Mouse (Mus musculus): Measurements from ENCODE around the gene Lamb1. TPM values are rescaled to one million over a fixed set of nuclear protein-coding genes. Genes with fewer than 3 reads are reported as not detected.

Gene Lamb1
- polyA plus RNA-seq, 1 experiment from 2014 or later = 115 TPM

DNA sequence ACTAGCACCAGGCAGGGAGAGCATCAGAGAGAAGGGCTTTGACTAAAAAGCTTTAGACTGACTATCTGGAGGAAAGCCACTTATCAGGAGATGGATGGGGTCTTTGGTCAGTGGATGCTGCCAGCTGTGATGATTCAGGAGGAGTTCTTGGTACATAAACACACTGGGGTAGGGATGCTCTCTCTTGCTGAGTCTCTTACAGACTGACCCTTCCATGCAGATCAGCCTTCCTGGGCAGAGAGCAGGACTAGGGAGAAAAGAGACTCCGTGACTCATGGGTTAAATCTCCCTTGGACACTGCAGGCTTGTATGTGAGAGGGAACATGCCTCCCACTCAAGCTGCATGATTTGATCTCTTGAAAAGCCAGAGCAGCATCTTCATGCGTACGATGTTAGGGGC, 18.9 kb upstream of the Lamb1 start:
- no peaks in the 10 kb centered on the region for H3K9me3 ChIP-seq (replicated peaks; ENCODE audit: low read length)
- H3K4me3 ChIP-seq (replicated peaks; ENCODE audit: low read depth, low read length) = no peak overlapping the region
- DNase-seq (ENCODE audit: low spot score) (no peak), ATAC-seq (replicated peaks; ENCODE audit: low FRiP score, low read depth) (no peak)
- H3K4me1 ChIP-seq (replicated peaks; ENCODE audit: insufficient read depth, low read length) = peaks cover 17% of the 10 kb centered on the region
- no peak for TF ChIP-seq CTCF (IDR thresholded peaks at IDR 0.05; ENCODE audit: low read depth)
- H3K27me3 ChIP-seq (ENCODE audit: insufficient read depth, low read length) = no peaks in the 10 kb centered on the region
- H3K36me3 ChIP-seq (ENCODE audit: insufficient read depth, low read length) = no peaks in the 10 kb centered on the region
- H3K27ac ChIP-seq = no peak overlapping the region
- 50% methylated on average over 3 of the region's 3 CpGs for WGBS
- H3K4me2 ChIP-seq (ENCODE audit: low read length) = no peak overlapping the region
- H3K9ac ChIP-seq (ENCODE audit: low read depth, low read length) = no peak overlapping the region

DNA sequence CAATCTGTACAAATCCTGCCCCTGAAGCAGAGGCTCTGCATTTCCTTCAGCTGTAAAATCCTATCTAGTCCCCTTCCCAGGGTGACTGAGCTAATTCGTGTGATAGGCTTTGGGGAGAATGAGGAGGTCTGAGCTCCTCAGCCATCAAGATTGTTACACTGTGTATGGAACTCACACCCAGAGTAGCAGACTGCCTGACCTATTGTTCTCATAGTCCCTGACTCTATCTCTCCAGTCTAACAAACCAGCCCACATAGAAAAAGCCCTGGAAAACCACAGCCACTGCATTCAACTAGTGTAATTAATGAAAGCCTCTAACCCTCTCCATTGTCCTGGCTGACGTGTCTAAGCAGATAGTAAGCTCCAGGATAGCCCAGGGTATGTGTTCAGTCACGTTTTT, 18.4 kb upstream of the Lamb1 start:
- Histone ChIP-seq H3K9me3 (replicated peaks; ENCODE audit: low read length) (no peaks in the 10 kb centered on the region), H3K36me3 (ENCODE audit: insufficient read depth, low read length) (no peaks in the 10 kb centered on the region), H3K27me3 (ENCODE audit: insufficient read depth, low read length) (no peaks in the 10 kb centered on the region), H3K27ac (no peak overlapping the region), H3K4me2 (ENCODE audit: low read length) (no peak overlapping the region), H3K9ac (ENCODE audit: low read depth, low read length) (no peak overlapping the region), H3K4me3 (replicated peaks; ENCODE audit: low read depth, low read length) (no peak overlapping the region), H3K4me1 (replicated peaks; ENCODE audit: insufficient read depth, low read length) (peaks cover 17% of the 10 kb centered on the region)
- ATAC-seq (replicated peaks; ENCODE audit: low FRiP score, low read depth) (no peak), DNase-seq (ENCODE audit: low spot score) (no peak)
- 55% methylated on average over 3 of the region's 3 CpGs for WGBS
- TF ChIP-seq CTCF (IDR thresholded peaks at IDR 0.05; ENCODE audit: low read depth) = no peak

DNA sequence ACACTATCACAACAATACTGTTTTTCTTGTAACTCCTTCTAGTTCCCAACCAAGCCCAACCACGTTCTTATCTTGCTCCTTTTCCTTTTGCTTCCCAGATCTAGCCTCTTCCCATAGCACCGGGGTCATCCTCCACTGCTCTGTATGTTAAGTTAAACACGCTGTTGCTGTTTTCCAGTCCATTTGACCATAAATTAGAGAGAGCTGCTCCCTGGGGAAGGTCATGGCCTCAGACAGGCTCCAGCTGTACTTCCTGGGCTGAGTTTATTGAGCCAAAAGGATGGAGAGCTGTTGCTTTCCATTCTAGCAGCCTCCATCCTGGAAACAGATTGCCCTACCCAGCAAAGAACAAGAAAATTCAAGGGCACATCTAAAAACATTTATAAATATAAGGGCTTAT, 16.9 kb upstream of the Lamb1 start:
- WGBS = 7% methylated on average over 3 of the region's 3 CpGs

DNA sequence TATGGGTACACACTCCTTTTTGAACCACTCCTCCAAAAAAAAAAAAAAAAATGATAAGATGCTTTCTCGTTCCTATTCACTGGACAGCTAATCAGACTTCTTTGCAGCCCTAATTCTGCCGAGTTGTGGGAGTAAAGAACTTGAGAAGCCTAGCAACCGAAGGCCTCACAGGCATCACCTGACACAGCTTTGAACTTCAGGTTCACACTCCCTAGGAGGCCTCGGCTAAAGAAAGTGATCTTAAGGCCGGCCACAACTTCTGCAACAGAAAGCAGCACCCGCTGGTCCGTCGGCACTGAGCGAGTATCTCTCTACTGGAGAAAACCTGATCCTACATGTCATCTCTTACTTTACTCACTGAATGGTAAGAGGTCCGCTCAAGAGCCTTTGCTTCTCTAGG, 16.4 kb upstream of the Lamb1 start:
- Histone ChIP-seq H3K27ac (peak overlapping the region; percentile 54), H3K9me3 (replicated peaks; ENCODE audit: low read length) (no peaks in the 10 kb centered on the region), H3K9ac (ENCODE audit: low read depth, low read length) (no peak overlapping the region), H3K27me3 (ENCODE audit: insufficient read depth, low read length) (no peaks in the 10 kb centered on the region), H3K4me1 (replicated peaks; ENCODE audit: insufficient read depth, low read length) (peaks cover 17% of the 10 kb centered on the region), H3K4me3 (replicated peaks; ENCODE audit: low read depth, low read length) (no peak overlapping the region), H3K36me3 (ENCODE audit: insufficient read depth, low read length) (no peaks in the 10 kb centered on the region), H3K4me2 (ENCODE audit: low read length) (no peak overlapping the region)
- DNase-seq (ENCODE audit: low spot score) = peak; percentile 73
- TF ChIP-seq CTCF (IDR thresholded peaks at IDR 0.05; ENCODE audit: low read depth) = no peak
- ATAC-seq (replicated peaks; ENCODE audit: low FRiP score, low read depth) = peak; percentile 56; the same call in 1 of the 2 replicates
- 22% methylated on average over 10 of the region's 10 CpGs for WGBS

More for the DNA sequence above, 16.9 kb upstream of the Lamb1 start:
- ATAC-seq (replicated peaks; ENCODE audit: low FRiP score, low read depth) = peak; percentile 73; the same call in 1 of the 2 replicates
- TF ChIP-seq CTCF (IDR thresholded peaks at IDR 0.05; ENCODE audit: low read depth) = 0 out of 2 replicates have a peak, but pooled peaks have one; percentile 3
- Histone ChIP-seq H3K4me2 (ENCODE audit: low read length) (no peak overlapping the region), H3K9me3 (replicated peaks; ENCODE audit: low read length) (no peaks in the 10 kb centered on the region), H3K27ac (peak overlapping the region; percentile 54; the same call in 1 of the 2 replicates), H3K9ac (ENCODE audit: low read depth, low read length) (no peak overlapping the region), H3K36me3 (ENCODE audit: insufficient read depth, low read length) (no peaks in the 10 kb centered on the region), H3K27me3 (ENCODE audit: insufficient read depth, low read length) (no peaks in the 10 kb centered on the region), H3K4me1 (replicated peaks; ENCODE audit: insufficient read depth, low read length) (peaks cover 17% of the 10 kb centered on the region), H3K4me3 (replicated peaks; ENCODE audit: low read depth, low read length) (no peak overlapping the region)
- DNase-seq (ENCODE audit: low spot score) = peak; percentile 91

DNA sequence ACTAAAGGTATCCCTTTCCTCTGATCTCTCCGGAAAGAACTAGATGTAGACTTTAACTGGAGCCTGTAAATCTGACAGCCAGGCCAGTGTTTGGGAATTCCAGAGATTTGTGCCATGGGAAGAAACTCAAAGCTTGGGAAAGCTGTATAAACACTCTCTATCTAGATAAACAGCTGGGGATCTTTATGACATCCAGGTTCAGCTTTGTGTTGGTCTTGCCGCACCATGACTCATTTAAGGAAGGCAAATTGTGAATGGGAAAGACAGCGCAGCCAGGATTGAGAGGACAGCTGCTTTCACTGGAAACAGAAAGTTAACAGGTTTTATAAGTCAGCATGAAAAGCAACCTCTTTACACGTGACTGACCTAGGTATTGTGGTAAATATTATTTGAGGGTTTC, 12.8 kb upstream of the Lamb1 start:
- Histone ChIP-seq H3K9me3 (replicated peaks; ENCODE audit: low read length) (no peaks in the 10 kb centered on the region), H3K27ac (0 out of 2 replicates have a peak overlapping the region, but pooled peaks have one; percentile 42), H3K4me3 (replicated peaks; ENCODE audit: low read depth, low read length) (no peak overlapping the region), H3K27me3 (ENCODE audit: insufficient read depth, low read length) (no peaks in the 10 kb centered on the region), H3K4me1 (replicated peaks; ENCODE audit: insufficient read depth, low read length) (peaks cover 22% of the 10 kb centered on the region), H3K4me2 (ENCODE audit: low read length) (no peak overlapping the region), H3K36me3 (ENCODE audit: insufficient read depth, low read length) (no peaks in the 10 kb centered on the region), H3K9ac (ENCODE audit: low read depth, low read length) (no peak overlapping the region)
- 23% methylated on average over 4 of the region's 4 CpGs for WGBS
- TF ChIP-seq CTCF (IDR thresholded peaks at IDR 0.05; ENCODE audit: low read depth) = no peak
- DNase-seq (ENCODE audit: low spot score) (peak; percentile 53), ATAC-seq (replicated peaks; ENCODE audit: low FRiP score, low read depth) (no peak)

DNA sequence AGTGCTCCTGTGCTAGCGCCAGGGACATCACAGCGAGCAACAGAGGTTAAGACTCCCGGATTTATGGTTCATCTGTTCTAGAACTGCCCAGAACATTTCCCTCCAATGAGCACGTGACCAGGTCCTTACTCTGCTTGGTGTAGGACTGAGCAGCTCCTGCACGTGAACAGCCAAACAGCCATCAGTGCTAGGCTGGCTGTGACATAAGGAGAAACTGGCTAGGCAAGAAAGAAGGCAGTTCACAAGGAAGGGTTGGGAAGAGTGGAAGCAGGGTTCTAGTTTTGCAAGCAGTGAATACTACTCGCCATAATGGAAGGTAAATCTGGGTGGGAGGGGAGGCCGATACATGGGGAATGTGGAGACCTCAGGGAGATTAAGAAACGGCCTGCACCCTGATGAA, 10.1 kb upstream of the Lamb1 start:
- H3K9ac ChIP-seq (ENCODE audit: low read depth, low read length) = no peak overlapping the region
- no peak for DNase-seq (ENCODE audit: low spot score)
- 72% methylated on average over 8 of the region's 8 CpGs for WGBS
- no peak overlapping the region for H3K27ac ChIP-seq
- H3K36me3 ChIP-seq (ENCODE audit: insufficient read depth, low read length) = no peaks in the 10 kb centered on the region
- no peaks in the 10 kb centered on the region for H3K27me3 ChIP-seq (ENCODE audit: insufficient read depth, low read length)
- H3K9me3 ChIP-seq (replicated peaks; ENCODE audit: low read length) = no peaks in the 10 kb centered on the region
- no peak for TF ChIP-seq CTCF (IDR thresholded peaks at IDR 0.05; ENCODE audit: low read depth)
- H3K4me2 ChIP-seq (ENCODE audit: low read length) = no peak overlapping the region
- H3K4me3 ChIP-seq (replicated peaks; ENCODE audit: low read depth, low read length) = no peak overlapping the region
- peaks cover 6% of the 10 kb centered on the region; the same call in 1 of the 2 replicates for H3K4me1 ChIP-seq (replicated peaks; ENCODE audit: insufficient read depth, low read length)
- ATAC-seq (replicated peaks; ENCODE audit: low FRiP score, low read depth) = no peak
